In genomic region chr16:33942341-33942740, GRCm38 (mm10) we compare ENCODE assay signal across 9 mouse cellular contexts. TPM values are rescaled to one million over a fixed set of nuclear protein-coding genes. Genes with fewer than 3 reads are reported as not detected.
DNase-seq lines count a peak whose midpoint lies in the region; ATAC-seq and TF ChIP-seq lines count a peak whose summit lies in the region.
"Had no signal": no experiment of that assay in that cellular context is flagged by ENCODE, and none has a peak within 500 bp of the region (broad histone marks: within the 10 kb centered on the region; RNA-seq: fewer than 3 reads in every experiment).

No protein-coding gene starts in this region.

- H3K27ac ChIP-seq in embryonic facial prominence, embryonic 10.5 days (replicated peaks): peak overlapping the region; percentile 84
- H3K27ac ChIP-seq in limb, embryonic 14.5 days (replicated peaks; ENCODE audit: low read depth, low read length): 0 out of 2 replicates have a peak overlapping the region, but pooled peaks have one; percentile 8

- 41% methylated on average over 11 of the region's 11 CpGs for WGBS in embryonic facial prominence, embryonic 10.5 days
- WGBS in limb, embryonic 14.5 days: 37% methylated on average over 11 of the region's 11 CpGs

- peaks cover 34% of the 10 kb centered on the region for H3K36me3 ChIP-seq in embryonic facial prominence, embryonic 10.5 days (replicated peaks)
- peaks cover 12% of the 10 kb centered on the region for H3K36me3 ChIP-seq in limb, embryonic 14.5 days (ENCODE audit: control insufficient read depth, insufficient read depth, low read length)
- H3K36me3 ChIP-seq: neural tube, embryonic 13.5 days had no signal

- TF ChIP-seq POLR2A in limb, embryonic 14.5 days (IDR thresholded peaks at IDR 0.05; ENCODE audit: borderline replicate concordance, extremely low read depth, insufficient read depth, insufficient read length): no peak

- no peaks in the 10 kb centered on the region for H3K27me3 ChIP-seq in embryonic facial prominence, embryonic 10.5 days (replicated peaks; ENCODE audit: low read depth, poor library complexity, severe bottlenecking)
- no peaks in the 10 kb centered on the region for H3K27me3 ChIP-seq in limb, embryonic 14.5 days (ENCODE audit: control insufficient read depth, insufficient read depth, low read length)
- H3K27me3 ChIP-seq: neural tube, embryonic 13.5 days had no signal

- intact Hi-C loops in left cerebral cortex, postnatal 4 days (cut with DNase I): no loop called here
- intact Hi-C loops in left cerebral cortex, postnatal 36 days (cut with DNase I): no loop called here
- intact Hi-C loops in heart, postnatal 10 days (cut with DNase I): no loop called here

- ATAC-seq in limb, embryonic 14.5 days (ENCODE audit: low FRiP score, low read depth): 0 out of 2 replicates have a peak, but pooled peaks have one; percentile 20
- no peak for ATAC-seq in monocyte, adult 5-6 weeks (replicated peaks; ENCODE audit: insufficient number of reproducible peaks, low FRiP score, low TSS enrichment, poor library complexity, severe bottlenecking)

- peaks cover 100% of the 10 kb centered on the region for H3K4me1 ChIP-seq in embryonic facial prominence, embryonic 10.5 days
- H3K4me1 ChIP-seq in limb, embryonic 14.5 days (ENCODE audit: control insufficient read depth, insufficient read depth, low read length): peaks cover 33% of the 10 kb centered on the region

- peak; percentile 72 for DNase-seq in left cerebral cortex, postnatal 4 days
- no peak for DNase-seq in left cerebral cortex, postnatal 36 days (ENCODE audit: low spot score in 2 of 2)
- DNase-seq in embryonic facial prominence, embryonic 10.5 days (ENCODE audit: low spot score): peak; percentile 70
- DNase-seq in heart, postnatal 10 days: peak; percentile 68 to 72
- DNase-seq in limb, embryonic 14.5 days (ENCODE audit: low spot score): no peak
- DNase-seq in right cerebral cortex, postnatal 36 days (ENCODE audit: low spot score in 2 of 2): no peak
- DNase-seq in layer of hippocampus, adult 18-20 months (ENCODE audit: low spot score in 2 of 2): no peak

- H3K4me2 ChIP-seq in limb, embryonic 14.5 days (replicated peaks; ENCODE audit: low read depth, low read length, severe bottlenecking): no peak overlapping the region
- H3K4me2 ChIP-seq: neural tube, embryonic 13.5 days had no signal

- no peaks in the 10 kb centered on the region for H3K9me3 ChIP-seq in embryonic facial prominence, embryonic 10.5 days
- H3K9me3 ChIP-seq in limb, embryonic 14.5 days (ENCODE audit: control insufficient read depth, low read length): no peaks in the 10 kb centered on the region
- H3K9me3 ChIP-seq: neural tube, embryonic 13.5 days had no signal

- H3K9ac ChIP-seq in limb, embryonic 14.5 days (ENCODE audit: low read depth, low read length, severe bottlenecking): no peak overlapping the region

- no peak overlapping the region for H3K4me3 ChIP-seq in embryonic facial prominence, embryonic 10.5 days
- H3K4me3 ChIP-seq in limb, embryonic 14.5 days (replicated peaks; ENCODE audit: low read length): no peak overlapping the region
- H3K4me3 ChIP-seq: neural tube, embryonic 13.5 days had no signal

RNA-seq across cellular contexts. Expression of gene Umps, which starts 24.5 kb away (rescaled TPM):
- 10 to 100 TPM; 20.4 to 23.2 TPM for total RNA-seq in left cerebral cortex, postnatal 4 days (2021)
- 10 to 100 TPM; 12.2 to 15.1 TPM for total RNA-seq in left cerebral cortex, postnatal 36 days (2021)
- polyA plus RNA-seq in embryonic facial prominence, embryonic 10.5 days (2016; fragmentation: Nextera tagmentation; extraction: Ambion mirVana): 105 and 106 TPM in 2 replicates
- total RNA-seq in heart, postnatal 10 days (2021): 10 to 100 TPM; 12.0 to 12.1 TPM
- 25.8 and 31.7 TPM in 2 replicates for polyA plus RNA-seq in limb, embryonic 14.5 days (2012; rRNA removed)
- 50.6 and 52.6 TPM in 2 replicates for polyA plus RNA-seq in limb, embryonic 14.5 days (2014; fragmentation: Nextera tagmentation; extraction: Ambion mirVana)
- total RNA-seq in monocyte, adult 5-6 weeks (2017): 19.4 to 23.2 TPM (median 22.4 TPM) in 3 replicates
- total RNA-seq in layer of hippocampus, adult 18-20 months (2021): 10 to 100 TPM; 18.0 to 18.1 TPM

Comparison
In these comparisons a context has a peak if more than half of its experiments do, and no peak if none do; other contexts are left out.
1. DNase-seq: peak in left cerebral cortex, postnatal 4 days (single experiment), embryonic facial prominence, embryonic 10.5 days (single experiment) and heart, postnatal 10 days (2 of 2); none in left cerebral cortex, postnatal 36 days (0 of 2), limb, embryonic 14.5 days (single experiment), right cerebral cortex, postnatal 36 days (0 of 2) and layer of hippocampus, adult 18-20 months (0 of 2).